Mouse (Mus musculus): ENCODE measurements around the gene Col6a5.

Col6a5 gene

GRCm38 (mm10) chr9:105960533-105960932, at the start of gene Col6a5:
Col6a5 (minus strand) TSS chr9:105960643.
- no peak for DNase-seq (ENCODE audit: low read depth in 2 of 2, low spot score in 2 of 2)

GRCm38 (mm10) chr9:105997955-105998354, 37.5 kb upstream of the Col6a5 start:
- DNase-seq (ENCODE audit: low read depth in 2 of 2, low spot score in 2 of 2), result no peak

GRCm38 (mm10) chr9:105992425-105992824, 32.0 kb upstream of the Col6a5 start:
- no peak for DNase-seq (ENCODE audit: low read depth in 2 of 2, low spot score in 2 of 2)

- DNase-seq (ENCODE audit: low read depth in 2 of 2, low spot score in 2 of 2), result no peak
Measured at GRCm38 (mm10) chr9:105990099-105990498, 29.7 kb upstream of the Col6a5 start.

- DNase-seq (ENCODE audit: low read depth in 2 of 2, low spot score in 2 of 2), result no peak
Measured at GRCm38 (mm10) chr9:105989468-105989867, 29.0 kb upstream of the Col6a5 start.

GRCm38 (mm10) chr9:105988096-105988495, 27.7 kb upstream of the Col6a5 start:
- no peak for DNase-seq (ENCODE audit: low read depth in 2 of 2, low spot score in 2 of 2)

GRCm38 (mm10) chr9:105984931-105985519, 24.6 kb upstream of the Col6a5 start:
- no peak for DNase-seq (ENCODE audit: low read depth in 2 of 2, low spot score in 2 of 2)

GRCm38 (mm10) chr9:105978479-105978878, 18.0 kb upstream of the Col6a5 start:
- DNase-seq (ENCODE audit: low read depth in 2 of 2, low spot score in 2 of 2), result no peak

GRCm38 (mm10) chr9:105976871-105977270, 16.4 kb upstream of the Col6a5 start:
- DNase-seq (ENCODE audit: low read depth in 2 of 2, low spot score in 2 of 2), result no peak

- no peak for DNase-seq (ENCODE audit: low read depth in 2 of 2, low spot score in 2 of 2)
Measured at GRCm38 (mm10) chr9:105976314-105976713, 15.9 kb upstream of the Col6a5 start.

- no peak for DNase-seq (ENCODE audit: low read depth in 2 of 2, low spot score in 2 of 2)
Measured at GRCm38 (mm10) chr9:105973736-105974135, 13.3 kb upstream of the Col6a5 start.

GRCm38 (mm10) chr9:105972031-105972430, 11.6 kb upstream of the Col6a5 start:
- DNase-seq (ENCODE audit: low read depth in 2 of 2, low spot score in 2 of 2), result no peak

- no peak for DNase-seq (ENCODE audit: low read depth in 2 of 2, low spot score in 2 of 2)
Measured at GRCm38 (mm10) chr9:105971351-105971894, 11.0 kb upstream of the Col6a5 start.

- DNase-seq (ENCODE audit: low read depth in 2 of 2, low spot score in 2 of 2), result no peak
Measured at GRCm38 (mm10) chr9:105970901-105971300, 10.5 kb upstream of the Col6a5 start.

- no peak for DNase-seq (ENCODE audit: low read depth in 2 of 2, low spot score in 2 of 2)
Measured at GRCm38 (mm10) chr9:105967976-105968375, 7.5 kb upstream of the Col6a5 start.

- no peak for DNase-seq (ENCODE audit: low read depth in 2 of 2, low spot score in 2 of 2)
Measured at GRCm38 (mm10) chr9:105959116-105959515, 1.3 kb downstream of the Col6a5 start.

- DNase-seq (ENCODE audit: low read depth in 2 of 2, low spot score in 2 of 2), result no peak
Measured at GRCm38 (mm10) chr9:105949755-105950154, 10.7 kb downstream of the Col6a5 start.

- DNase-seq (ENCODE audit: low read depth in 2 of 2, low spot score in 2 of 2), result no peak
Measured at GRCm38 (mm10) chr9:105947577-105947976, 12.9 kb downstream of the Col6a5 start.

GRCm38 (mm10) chr9:105933816-105934215, 26.6 kb downstream of the Col6a5 start:
- no peak for DNase-seq (ENCODE audit: low read depth in 2 of 2, low spot score in 2 of 2)

GRCm38 (mm10) chr9:105929287-105929686, 31.2 kb downstream of the Col6a5 start:
- DNase-seq (ENCODE audit: low read depth in 2 of 2, low spot score in 2 of 2), result no peak

- DNase-seq (ENCODE audit: low read depth in 2 of 2, low spot score in 2 of 2), result no peak
Measured at GRCm38 (mm10) chr9:105928406-105929071, 31.9 kb downstream of the Col6a5 start.

GRCm38 (mm10) chr9:105923659-105924058, 36.8 kb downstream of the Col6a5 start:
- no peak for DNase-seq (ENCODE audit: low read depth in 2 of 2, low spot score in 2 of 2)

GRCm38 (mm10) chr9:105915186-105915585, 45.3 kb downstream of the Col6a5 start:
- no peak for DNase-seq (ENCODE audit: low read depth in 2 of 2, low spot score in 2 of 2)

Measured in CD8-positive naive resting alpha-beta T cell, adult 2 months (primary cell).